In the genomic region with DNA sequence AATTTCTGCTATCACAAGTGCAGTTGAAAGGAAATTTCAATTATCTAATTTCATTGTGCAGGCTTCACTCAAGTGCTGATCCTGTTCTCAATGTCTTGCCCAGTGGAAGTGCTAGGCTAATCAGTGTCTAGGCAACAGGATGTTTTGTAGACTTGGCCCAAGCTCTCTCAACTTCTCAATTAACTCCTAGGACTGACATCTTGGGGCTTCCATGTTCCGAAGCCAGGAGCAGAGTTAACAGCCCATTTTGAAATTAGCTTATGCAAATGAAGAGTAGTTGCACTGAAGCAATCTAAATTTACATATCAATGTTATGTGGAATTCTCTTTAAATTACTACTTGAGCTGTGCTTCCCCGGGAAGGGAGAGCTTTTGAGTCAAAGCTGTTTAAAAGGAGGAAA, we compare ENCODE assay signal across 17 mouse cellular contexts.
DNase-seq lines count a peak whose midpoint lies in the region; ATAC-seq and TF ChIP-seq lines count a peak whose summit lies in the region.
"Had no signal": no experiment of that assay in that cellular context is flagged by ENCODE, and none has a peak within 500 bp of the region (broad histone marks: within the 10 kb centered on the region; RNA-seq: fewer than 3 reads in every experiment).

No protein-coding gene starts in this region.

- H3K4me2 ChIP-seq in hindbrain, embryonic 11.5 days (replicated peaks; ENCODE audit: low read depth, low read length): no peak overlapping the region
- H3K4me2 ChIP-seq in forebrain, postnatal 0 days (ENCODE audit: low read depth): no peak overlapping the region
- no peak overlapping the region for H3K4me2 ChIP-seq in midbrain, embryonic 15.5 days
- H3K4me2 ChIP-seq: intestine, embryonic 15.5 days; limb, embryonic 13.5 days had no signal

- no peaks in the 10 kb centered on the region for H3K4me1 ChIP-seq in hindbrain, embryonic 11.5 days (replicated peaks; ENCODE audit: control insufficient read depth, insufficient read depth, low read length)
- H3K4me1 ChIP-seq in hindbrain, embryonic 10.5 days (replicated peaks): peaks cover 7% of the 10 kb centered on the region
- peaks cover 5% of the 10 kb centered on the region; the same call in 1 of the 2 replicates for H3K4me1 ChIP-seq in forebrain, postnatal 0 days (ENCODE audit: insufficient read depth)
- 0 out of 2 replicates have a peak, but pooled peaks cover 7% of the 10 kb centered on the region for H3K4me1 ChIP-seq in midbrain, embryonic 15.5 days
- H3K4me1 ChIP-seq: intestine, embryonic 15.5 days; limb, embryonic 13.5 days had no signal

- no peak overlapping the region for H3K27ac ChIP-seq in hindbrain, embryonic 11.5 days (ENCODE audit: low read depth, low read length)
- no peak overlapping the region for H3K27ac ChIP-seq in hindbrain, embryonic 10.5 days
- H3K27ac ChIP-seq in forebrain, postnatal 0 days (ENCODE audit: low read depth, low read length): no peak overlapping the region
- H3K27ac ChIP-seq in midbrain, embryonic 15.5 days: no peak overlapping the region
- H3K27ac ChIP-seq: intestine, embryonic 15.5 days; left cerebral cortex, adult 2 months; limb, embryonic 13.5 days; macrophage had no signal

- ATAC-seq in hindbrain, embryonic 11.5 days (ENCODE audit: low FRiP score): peak; percentile 67
- ATAC-seq in forebrain, postnatal 0 days: peak; percentile 88
- peak; percentile 73 for ATAC-seq in midbrain, embryonic 15.5 days (replicated peaks)
- ATAC-seq: intestine, embryonic 15.5 days had no signal

- no peak for TF ChIP-seq CTCF in forebrain, postnatal 0 days (IDR thresholded peaks at IDR 0.05; ENCODE audit: low read depth)

- WGBS in hindbrain, embryonic 11.5 days: 37% methylated on average over 2 of the region's 2 CpGs
- 44% methylated on average over 2 of the region's 2 CpGs for WGBS in hindbrain, embryonic 10.5 days
- 9% methylated on average over 2 of the region's 2 CpGs for WGBS in forebrain, postnatal 0 days
- WGBS in midbrain, embryonic 15.5 days: 16% methylated on average over 2 of the region's 2 CpGs

- no peaks in the 10 kb centered on the region for H3K36me3 ChIP-seq in hindbrain, embryonic 11.5 days (ENCODE audit: control insufficient read depth, insufficient read depth, low read length)
- H3K36me3 ChIP-seq in hindbrain, embryonic 10.5 days: no peaks in the 10 kb centered on the region
- no peaks in the 10 kb centered on the region for H3K36me3 ChIP-seq in forebrain, postnatal 0 days (ENCODE audit: insufficient read depth)
- no peaks in the 10 kb centered on the region for H3K36me3 ChIP-seq in midbrain, embryonic 15.5 days (replicated peaks)
- H3K36me3 ChIP-seq: intestine, embryonic 15.5 days; limb, embryonic 13.5 days had no signal

- no peak overlapping the region for H3K9ac ChIP-seq in hindbrain, embryonic 11.5 days (ENCODE audit: low read depth, low read length)
- H3K9ac ChIP-seq in forebrain, postnatal 0 days: no peak overlapping the region
- no peak overlapping the region for H3K9ac ChIP-seq in midbrain, embryonic 15.5 days
- H3K9ac ChIP-seq: intestine, embryonic 15.5 days; limb, embryonic 13.5 days had no signal

- no peak for DNase-seq in hindbrain, embryonic 11.5 days (ENCODE audit: low spot score)
- DNase-seq in hindbrain, embryonic 10.5 days (ENCODE audit: low spot score): no peak
- peak; percentile 1 for DNase-seq in WW6 (ENCODE audit: low read depth, low spot score)
- peak; percentile 66 for DNase-seq in forebrain, postnatal 0 days
- no peak for DNase-seq in kidney, adult 11 months
- no peak for DNase-seq in cerebellum, adult 9-10 months
- DNase-seq in kidney, adult 18-20 months: no peak
- DNase-seq: cerebellum, adult 18-20 months; heart, adult 11 months; kidney, postnatal 4 days; lung, adult 2 months had no signal

- no peaks in the 10 kb centered on the region for H3K27me3 ChIP-seq in hindbrain, embryonic 11.5 days (ENCODE audit: control insufficient read depth, insufficient read depth, low read length)
- no peaks in the 10 kb centered on the region for H3K27me3 ChIP-seq in hindbrain, embryonic 10.5 days (ENCODE audit: insufficient read depth, poor library complexity, severe bottlenecking)
- H3K27me3 ChIP-seq in forebrain, postnatal 0 days (ENCODE audit: insufficient read depth, low read length): no peaks in the 10 kb centered on the region
- no peaks in the 10 kb centered on the region for H3K27me3 ChIP-seq in midbrain, embryonic 15.5 days (replicated peaks)
- H3K27me3 ChIP-seq: intestine, embryonic 15.5 days; limb, embryonic 13.5 days had no signal

- H3K9me3 ChIP-seq in hindbrain, embryonic 11.5 days (ENCODE audit: control insufficient read depth, low read length): no peaks in the 10 kb centered on the region
- H3K9me3 ChIP-seq in hindbrain, embryonic 10.5 days: no peaks in the 10 kb centered on the region
- H3K9me3 ChIP-seq in forebrain, postnatal 0 days (ENCODE audit: low read length): no peaks in the 10 kb centered on the region
- H3K9me3 ChIP-seq in midbrain, embryonic 15.5 days: no peaks in the 10 kb centered on the region
- H3K9me3 ChIP-seq: intestine, embryonic 15.5 days; limb, embryonic 13.5 days had no signal

- no peak overlapping the region for H3K4me3 ChIP-seq in hindbrain, embryonic 11.5 days (ENCODE audit: low read depth, low read length)
- H3K4me3 ChIP-seq in hindbrain, embryonic 10.5 days: no peak overlapping the region
- no peak overlapping the region for H3K4me3 ChIP-seq in forebrain, postnatal 0 days (ENCODE audit: low read depth, low read length)
- no peak overlapping the region for H3K4me3 ChIP-seq in midbrain, embryonic 15.5 days
- H3K4me3 ChIP-seq: intestine, embryonic 15.5 days; left cerebral cortex, adult 2 months; limb, embryonic 13.5 days; myocyte had no signal

Comparison
In these comparisons a context has a peak if more than half of its experiments do, and no peak if none do; other contexts are left out.
1. DNase-seq: peak in WW6 (single experiment) and forebrain, postnatal 0 days (single experiment); none in hindbrain, embryonic 11.5 days (single experiment), hindbrain, embryonic 10.5 days (single experiment), kidney, adult 11 months (single experiment), cerebellum, adult 9-10 months (single experiment) and kidney, adult 18-20 months (single experiment).
2. Peak in every context shown above with its lines, with median percentiles within 50 percentile points of each other: ATAC-seq.